Mouse (Mus musculus) MEL (cell line): ENCODE data around the gene Serp2.

Experiments
- CTCF ChIP-seq, 3 experiments: IDR thresholded peaks in 2 of 3; conservative IDR thresholded peaks in 1 of 3; 2 replicates each; pipeline ENCODE4 v1.5.1; 2011 to 2012; ENCODE audit warnings: low read length in 3 of 3, low read depth in 2 of 3, mild to moderate bottlenecking in 2 of 3, improper control_type of control experiment in 1 of 3, inconsistent platforms in 1 of 3, mixed read lengths in 1 of 3, moderate library complexity in 1 of 3; ENCODE audit not compliant: control insufficient read depth in 1 of 3, insufficient read depth in 1 of 3, poor library complexity in 1 of 3, severe bottlenecking in 1 of 3
- EP300 ChIP-seq, 2 experiments: IDR thresholded peaks; 2 replicates each; pipeline ENCODE4 v1.6.1; 2011; ENCODE audit warnings: improper control_type of control experiment in 2 of 2, low read length in 2 of 2, low read depth in 1 of 2, mild to moderate bottlenecking in 1 of 2
- UBTF ChIP-seq: IDR thresholded peaks from 2 replicates; pipeline ENCODE4 v1.6.1; 2012; ENCODE audit warnings: low read depth, mild to moderate bottlenecking, inconsistent platforms, low read length, improper control_type of control experiment, moderate library complexity, borderline replicate concordance; ENCODE audit not compliant: insufficient read depth
- ZNF384 ChIP-seq: IDR thresholded peaks from 2 replicates; pipeline ENCODE4 v1.6.1; 2012; ENCODE audit warnings: low read depth, mild to moderate bottlenecking, inconsistent platforms, low read length, improper control_type of control experiment

DNA sequence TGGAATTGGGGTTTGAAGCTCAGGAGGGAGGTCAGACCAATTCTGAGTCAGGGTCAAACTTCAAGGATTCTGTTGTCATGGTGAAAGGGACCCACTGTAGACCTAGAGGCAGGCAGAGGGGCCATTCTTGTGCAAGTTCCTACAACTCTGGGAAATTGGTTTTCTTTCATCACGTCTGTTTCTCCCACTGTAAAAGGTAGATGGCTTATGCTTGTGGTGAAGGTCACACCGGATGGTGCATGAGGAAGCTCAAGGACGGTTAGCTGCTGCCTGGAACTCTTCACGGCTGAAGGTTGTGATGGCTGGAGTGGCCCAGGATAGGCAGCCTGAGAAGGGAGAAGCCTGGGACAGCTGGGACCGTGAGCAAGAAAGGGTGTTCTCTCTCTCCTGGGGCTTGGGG lies 38.5 kb downstream of the Serp2 start:
- TF ChIP-seq UBTF (no peak), EP300 (IDR thresholded peaks at IDR 0.05; ENCODE audit: low read depth in 1 of 2, low read length in 2 of 2) (no peak), CTCF (IDR thresholded peaks at IDR 0.05 in 2 of 3, conservative IDR thresholded peaks at IDR 0.05 in 1 of 3; ENCODE audit: control insufficient read depth in 1 of 3, insufficient read depth in 1 of 3, low read depth in 2 of 3, low read length in 3 of 3, poor library complexity in 1 of 3, severe bottlenecking in 1 of 3) (no peak), ZNF384 (no peak)
